Comparison of ENCODE assay signal across 23 mouse cellular contexts in genomic region chr2:157185022-157185660, GRCm38 (mm10). TPM values are rescaled to one million over a fixed set of nuclear protein-coding genes. Genes with fewer than 3 reads are reported as not detected.
A peak's percentile ranks its signal among the peaks of the same experiment; 100 is the strongest.
DNase-seq lines count a peak whose midpoint lies in the region; ATAC-seq lines count a peak whose summit lies in the region.
"Had no signal": no experiment of that assay in that cellular context is flagged by ENCODE, and none has a peak within 500 bp of the region (broad histone marks: within the 10 kb centered on the region; RNA-seq: fewer than 3 reads in every experiment).

No protein-coding gene starts in this region.

- H3K4me1 ChIP-seq in heart, embryonic 14.5 days (ENCODE audit: control insufficient read depth in 2 of 2, insufficient read depth in 2 of 2, low read length in 2 of 2), result peaks cover 4 to 9% of the 10 kb centered on the region in 2 experiments
- peaks cover 21% of the 10 kb centered on the region for H3K4me1 ChIP-seq in liver, embryonic 12.5 days
- H3K4me1 ChIP-seq: embryonic facial prominence, embryonic 13.5 days; limb, embryonic 12.5 days; midbrain, embryonic 13.5 days; neural tube, embryonic 13.5 days; stomach, embryonic 15.5 days had no signal

- H3K4me2 ChIP-seq in heart, embryonic 14.5 days (ENCODE audit: low read length), result peak overlapping the region; percentile 32; the same call in 1 of the 2 replicates
- H3K4me2 ChIP-seq in liver, embryonic 12.5 days, result peak overlapping the region; percentile 49
- H3K4me2 ChIP-seq: embryonic facial prominence, embryonic 13.5 days; limb, embryonic 12.5 days; lung, embryonic 14.5 days; midbrain, embryonic 13.5 days; neural tube, embryonic 13.5 days; stomach, embryonic 15.5 days had no signal

- H3K9me3 ChIP-seq in heart, embryonic 14.5 days (ENCODE audit: control insufficient read depth, low read length), result no peaks in the 10 kb centered on the region
- H3K9me3 ChIP-seq in liver, embryonic 12.5 days (replicated peaks), result no peaks in the 10 kb centered on the region
- H3K9me3 ChIP-seq: embryonic facial prominence, embryonic 13.5 days; limb, embryonic 12.5 days; midbrain, embryonic 13.5 days; neural tube, embryonic 13.5 days; stomach, embryonic 15.5 days had no signal

- H3K27me3 ChIP-seq in heart, embryonic 14.5 days (ENCODE audit: control insufficient read depth, insufficient read depth, low read length), result no peaks in the 10 kb centered on the region
- H3K27me3 ChIP-seq in liver, embryonic 12.5 days (replicated peaks), result no peaks in the 10 kb centered on the region
- H3K27me3 ChIP-seq: CH12.LX; embryonic facial prominence, embryonic 13.5 days; limb, embryonic 12.5 days; midbrain, embryonic 13.5 days; neural tube, embryonic 13.5 days; stomach, embryonic 15.5 days had no signal

- no peak for DNase-seq in heart, adult 8-10 months (ENCODE audit: low spot score)
- DNase-seq in c-Kit-positive CD71-positive TER-119-positive erythroid progenitor cells, embryonic 14.5 days (ENCODE audit: low spot score), result peak; percentile 53
- DNase-seq in cerebellum, adult 9-11 months, result no peak
- no peak for DNase-seq in left cerebral cortex, adult 18-20 months (ENCODE audit: low spot score in 2 of 2)
- DNase-seq: adrenal gland, postnatal 36 days; cerebellum, adult 9-10 months; forebrain, postnatal 0 days; kidney, adult 11 months; lung, embryonic 14.5 days; lung, postnatal 36 days; right cerebral cortex, postnatal 14 days; thymus, adult 18-20 months; thymus, postnatal 4 days had no signal

- WGBS in heart, embryonic 14.5 days, result 52% methylated on average over 13 of the region's 13 CpGs
- WGBS in liver, embryonic 12.5 days (ENCODE audit: insufficient replicate concordance), result 56% methylated on average over 13 of the region's 13 CpGs

- no peak overlapping the region for H3K4me3 ChIP-seq in heart, embryonic 14.5 days (ENCODE audit: control insufficient read depth in 1 of 2, insufficient read depth in 1 of 2, low read depth in 1 of 2, low read length in 2 of 2)
- H3K4me3 ChIP-seq in liver, embryonic 12.5 days, result no peak overlapping the region
- H3K4me3 ChIP-seq: embryonic facial prominence, embryonic 13.5 days; limb, embryonic 12.5 days; midbrain, embryonic 13.5 days; neural tube, embryonic 13.5 days; stomach, embryonic 15.5 days had no signal

- peaks cover 68% of the 10 kb centered on the region for H3K36me3 ChIP-seq in heart, embryonic 14.5 days (ENCODE audit: control insufficient read depth, insufficient read depth, low read length)
- H3K36me3 ChIP-seq in liver, embryonic 12.5 days, result peaks cover 94% of the 10 kb centered on the region

- H3K27ac ChIP-seq in heart, embryonic 14.5 days (replicated peaks in 1 of 2; ENCODE audit: control insufficient read depth in 1 of 2, insufficient read depth in 1 of 2, low read depth in 2 of 2, low read length in 2 of 2), result peak overlapping the region; percentile 6 to 56; a peak in 3 of 4 replicates
- H3K27ac ChIP-seq in liver, embryonic 12.5 days, result peak overlapping the region; percentile 72
- H3K27ac ChIP-seq: embryonic facial prominence, embryonic 13.5 days; kidney, postnatal 0 days; limb, embryonic 12.5 days; midbrain, embryonic 13.5 days; neural tube, embryonic 13.5 days; stomach, embryonic 15.5 days had no signal

- ATAC-seq in heart, embryonic 14.5 days (ENCODE audit: insufficient number of reproducible peaks, insufficient read depth, low FRiP score, low read depth), result no peak
- peak; percentile 87 for ATAC-seq in liver, embryonic 12.5 days
- ATAC-seq in megakaryocyte-erythroid progenitor cell, adult 5-6 weeks (replicated peaks; ENCODE audit: low FRiP score, low TSS enrichment, poor library complexity, severe bottlenecking), result peak; percentile 92
- ATAC-seq: forebrain, postnatal 0 days; midbrain, embryonic 13.5 days had no signal

- H3K9ac ChIP-seq in heart, embryonic 14.5 days (ENCODE audit: low read length), result no peak overlapping the region
- peak overlapping the region; percentile 41; the same call in 1 of the 2 replicates for H3K9ac ChIP-seq in liver, embryonic 12.5 days
- H3K9ac ChIP-seq: embryonic facial prominence, embryonic 13.5 days; forebrain, postnatal 0 days; limb, embryonic 12.5 days; lung, embryonic 14.5 days; midbrain, embryonic 13.5 days; neural tube, embryonic 13.5 days; stomach, embryonic 15.5 days had no signal

RNA-seq across cellular contexts. Expression of gene Rbl1, which starts 19.2 kb away (rescaled TPM):
- polyA plus RNA-seq in heart, embryonic 14.5 days (2014; fragmentation: Nextera tagmentation; extraction: Ambion mirVana), result 18.2 and 19.9 TPM in 2 replicates
- total RNA-seq in heart, adult 8-10 months (2022), result 1 to 10 TPM; 1.2 to 1.9 (median 1.3) TPM
- polyA plus RNA-seq in liver, embryonic 12.5 days (2016; fragmentation: Nextera tagmentation; extraction: Ambion mirVana), result 27.9 and 31.0 TPM in 2 replicates
- total RNA-seq in megakaryocyte-erythroid progenitor cell, adult 5-6 weeks (2014; fragmentation: Nextera tagmentation), result 61.3 and 76.0 TPM in 2 replicates
- total RNA-seq in megakaryocyte-erythroid progenitor cell, adult 5-6 weeks (2017), result 78.7 and 83.2 TPM in 2 replicates
- 1 to 10 TPM; 1.4 to 1.8 TPM for total RNA-seq in left cerebral cortex, adult 18-20 months (2021)

RNA-seq across cellular contexts. Expression of gene Samhd1, which starts 50.1 kb away (rescaled TPM):
- 18.3 and 19.6 TPM in 2 replicates for polyA plus RNA-seq in heart, embryonic 14.5 days (2014; fragmentation: Nextera tagmentation; extraction: Ambion mirVana)
- 10 to 100 TPM; 20.5 to 23.6 (median 21.5) TPM for total RNA-seq in heart, adult 8-10 months (2022)
- polyA plus RNA-seq in liver, embryonic 12.5 days (2016; fragmentation: Nextera tagmentation; extraction: Ambion mirVana), result 23.0 and 24.9 TPM in 2 replicates
- total RNA-seq in megakaryocyte-erythroid progenitor cell, adult 5-6 weeks (2014; fragmentation: Nextera tagmentation), result 63.5 and 64.5 TPM in 2 replicates
- total RNA-seq in megakaryocyte-erythroid progenitor cell, adult 5-6 weeks (2017), result 48.9 and 60.9 TPM in 2 replicates
- 10 to 100 TPM; 12.7 to 13.9 TPM for total RNA-seq in left cerebral cortex, adult 18-20 months (2021)

Comparison
In these comparisons a context has a peak if more than half of its experiments do, and no peak if none do; other contexts are left out.
1. RNA of gene Rbl1, which starts 19.2 kb away (total RNA-seq): 61.3 to 83.2 TPM in megakaryocyte-erythroid progenitor cell, adult 5-6 weeks; 1.4 to 1.8 TPM in left cerebral cortex, adult 18-20 months and 1.2 to 1.9 TPM in heart, adult 8-10 months; every median in the first group is over 10 times any median in the second.